Mouse (Mus musculus) cerebellum, adult (tissue): ENCODE measurements around the gene Dnaaf3.
A peak's percentile ranks its signal among the peaks of the same experiment; 100 is the strongest.

Experiments
- ATAC-seq: cut with Nextera tagmentation; 2 replicates; pipeline ENCODE4 v1.9.2; 2017; ENCODE audit warnings: mild to moderate bottlenecking, moderate library complexity, mixed read lengths; ENCODE audit not compliant: insufficient number of reproducible peaks, low FRiP score, low TSS enrichment

Dnaaf3 gene

DNA sequence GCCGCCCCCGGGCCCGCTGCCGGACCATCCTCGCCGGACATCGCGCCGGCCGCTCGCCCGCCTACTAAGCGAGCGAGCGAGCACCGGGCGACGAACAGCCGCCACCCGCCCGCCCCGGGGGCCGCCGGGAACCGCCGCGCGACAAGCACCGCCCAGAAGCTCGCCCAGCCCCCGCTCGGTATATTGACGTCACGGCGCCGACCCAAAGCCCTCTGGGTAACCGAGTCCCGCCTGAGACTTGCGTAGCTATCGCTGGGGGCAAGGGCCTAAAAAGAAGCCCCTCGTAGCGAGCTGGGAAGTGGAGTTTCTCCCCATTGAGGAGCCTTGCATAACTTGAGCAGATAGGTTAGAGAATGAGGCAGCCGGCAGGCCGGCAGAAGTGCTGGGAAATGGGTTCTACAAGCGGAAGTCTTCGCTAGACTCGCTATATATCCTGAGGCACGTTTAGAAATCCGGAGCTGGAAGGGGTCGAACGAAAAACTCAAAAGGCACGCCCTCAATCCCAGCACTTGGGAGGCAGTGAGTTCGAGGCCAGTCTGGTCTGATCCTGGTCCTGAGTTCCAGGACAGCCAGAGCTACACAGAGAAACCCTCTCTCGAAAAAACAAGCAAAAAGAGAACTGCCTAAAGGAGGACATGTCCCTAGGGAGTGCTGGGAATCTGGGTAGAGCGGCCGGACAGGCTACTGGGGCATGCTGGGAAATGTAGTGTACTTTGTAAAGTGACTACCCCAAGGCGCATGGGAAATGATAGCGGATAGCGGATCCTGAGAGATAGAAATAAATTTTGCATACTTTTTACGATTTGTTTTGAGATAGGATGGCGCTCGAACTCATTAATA, 30.5 kb downstream of the Dnaaf3 start, which contains the start of gene Ppp1r12c:
Gene Ppp1r12c (minus strand): TSS at position 123 of the 840 bp plus-strand sequence.
- ATAC-seq, result peak; percentile 81

DNA sequence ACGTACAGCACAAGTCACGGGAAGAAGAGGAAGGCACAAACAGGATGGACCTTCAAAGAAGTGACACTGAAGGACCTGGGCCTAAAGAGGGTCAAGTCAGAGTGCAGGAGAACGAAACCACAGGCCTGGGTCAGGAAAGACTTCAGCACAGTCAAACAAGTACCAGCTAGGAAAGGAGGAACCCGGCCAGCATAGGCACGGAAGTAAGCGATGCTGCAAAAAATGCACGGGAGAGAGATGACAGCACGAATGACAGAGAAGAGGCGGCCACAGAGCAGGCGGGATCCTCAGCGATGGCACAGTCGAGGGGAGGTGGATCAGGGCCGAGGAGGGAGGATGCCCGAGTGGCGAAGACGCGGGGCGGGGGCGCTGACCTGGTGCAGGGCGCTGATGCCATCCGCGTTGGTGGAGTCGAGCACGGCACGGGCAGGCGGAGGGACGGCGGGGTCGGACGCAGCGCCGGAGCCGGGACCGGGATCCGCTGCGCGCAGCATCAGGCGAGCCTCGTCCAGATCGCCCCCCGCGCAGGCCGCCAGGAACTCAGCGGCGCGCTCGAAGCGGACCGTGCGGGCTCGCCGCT, 31.3 kb downstream of the Dnaaf3 start:
- ATAC-seq, result peak; percentile 16; the same call in 1 of the 2 replicates

DNA sequence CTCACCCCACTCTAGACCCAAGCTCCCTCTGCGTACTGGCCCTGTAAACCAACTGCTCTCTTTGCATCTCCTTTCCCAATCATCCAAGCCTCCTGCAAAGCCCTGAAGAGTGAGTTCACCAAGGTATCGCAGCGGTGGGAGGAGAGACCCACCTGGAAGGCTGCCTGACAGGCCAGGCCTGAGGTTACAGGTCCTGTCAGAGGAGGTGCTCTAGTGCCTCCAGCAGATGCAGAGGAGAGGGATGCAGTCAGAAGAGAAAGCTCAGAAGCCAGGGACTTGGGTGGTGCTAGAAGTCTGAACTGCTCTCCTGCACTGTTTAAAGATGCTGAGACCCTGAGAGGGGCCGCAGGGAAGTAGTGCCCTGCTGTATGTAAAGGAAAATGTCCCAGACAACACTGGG, 33.2 kb downstream of the Dnaaf3 start:
- no peak for ATAC-seq

- ATAC-seq, result no peak
Observed at GRCm38 (mm10) chr7:4498251-4498650, 34.0 kb downstream of the Dnaaf3 start.

DNA sequence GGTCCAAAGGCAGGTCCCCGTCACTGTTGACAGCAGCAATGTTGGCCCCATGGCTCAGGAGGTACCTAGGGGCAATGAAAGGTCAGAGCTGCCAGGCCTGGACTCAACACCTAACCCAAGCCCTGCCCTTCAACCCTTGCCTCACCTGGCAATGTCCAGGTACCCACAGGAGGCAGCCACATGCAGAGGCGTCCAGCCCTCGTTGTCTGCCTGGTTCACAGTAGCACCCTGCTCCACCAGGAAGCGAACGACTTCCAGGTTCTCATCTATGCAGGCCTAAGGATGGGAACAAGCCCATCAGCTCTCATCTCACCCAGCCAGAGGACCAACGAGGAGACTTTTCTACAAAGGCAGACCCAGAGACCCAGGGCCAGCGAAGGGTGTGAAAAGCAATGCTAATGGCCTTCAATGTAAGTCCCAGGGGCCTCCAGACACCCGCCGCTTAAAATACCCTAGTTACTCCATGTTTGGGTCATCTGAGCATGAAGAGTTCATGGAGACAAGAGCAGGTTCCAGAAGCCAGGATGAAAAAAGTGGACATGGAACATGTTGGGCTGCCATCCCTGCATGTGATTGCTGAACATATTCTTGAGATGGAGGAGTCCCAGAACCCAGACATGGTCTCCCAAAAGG, 34.9 kb downstream of the Dnaaf3 start:
- no peak for ATAC-seq

GRCm38 (mm10) chr7:4496468-4496867, 35.8 kb downstream of the Dnaaf3 start:
- ATAC-seq, result no peak

GRCm38 (mm10) chr7:4493991-4494390, 38.3 kb downstream of the Dnaaf3 start:
- ATAC-seq, result no peak

- no peak for ATAC-seq
Observed at GRCm38 (mm10) chr7:4492284-4493224, 39.7 kb downstream of the Dnaaf3 start.

GRCm38 (mm10) chr7:4491308-4491707, 40.9 kb downstream of the Dnaaf3 start:
- ATAC-seq, result no peak

DNA sequence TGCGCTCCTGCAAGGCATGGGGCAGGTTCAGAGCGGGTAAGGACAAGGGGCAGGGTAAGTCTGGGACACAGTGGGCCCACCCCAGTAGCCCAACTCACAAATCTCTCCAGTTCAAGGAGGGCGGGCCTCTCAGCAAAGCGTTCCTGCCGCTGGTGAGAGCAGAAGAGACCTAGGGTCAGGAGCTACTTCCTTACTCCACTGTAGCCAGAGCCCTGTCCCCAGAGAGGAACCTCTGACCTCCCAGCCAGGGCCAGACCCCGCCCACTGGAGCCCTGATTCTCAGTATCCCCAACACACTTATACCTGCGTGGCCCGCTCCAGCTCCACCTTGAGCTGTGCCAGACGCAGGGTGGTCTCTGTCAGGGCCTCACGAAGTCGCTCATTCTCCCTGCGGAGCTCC, 50.0 kb downstream of the Dnaaf3 start:
- ATAC-seq, result no peak

- ATAC-seq, result no peak
Observed at GRCm38 (mm10) chr7:4479674-4480073, 52.6 kb downstream of the Dnaaf3 start.

DNA sequence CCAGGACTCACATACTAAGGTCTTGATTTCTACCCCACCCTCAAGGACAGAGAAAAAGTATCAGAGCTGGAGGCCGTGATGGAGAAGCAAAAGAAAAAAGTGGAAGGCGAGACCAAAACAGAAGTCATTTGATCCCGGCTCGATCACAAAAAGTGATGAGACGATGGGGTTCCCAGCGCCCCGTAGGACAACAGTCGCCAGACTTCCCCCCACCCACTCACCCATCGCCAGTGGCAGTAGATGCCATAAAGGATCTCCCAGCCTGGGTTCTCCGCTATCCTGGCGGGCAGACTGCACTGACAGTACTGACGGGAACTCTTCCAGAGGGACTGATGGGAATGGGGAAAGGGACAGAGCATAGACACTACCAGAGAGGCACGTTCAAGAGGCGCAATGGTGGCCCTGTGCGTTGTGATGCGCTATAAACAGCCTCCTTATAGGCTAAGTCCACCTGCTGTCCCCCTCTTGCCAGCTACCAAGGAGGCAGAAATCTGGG, 53.4 kb downstream of the Dnaaf3 start:
- ATAC-seq, result no peak

DNA sequence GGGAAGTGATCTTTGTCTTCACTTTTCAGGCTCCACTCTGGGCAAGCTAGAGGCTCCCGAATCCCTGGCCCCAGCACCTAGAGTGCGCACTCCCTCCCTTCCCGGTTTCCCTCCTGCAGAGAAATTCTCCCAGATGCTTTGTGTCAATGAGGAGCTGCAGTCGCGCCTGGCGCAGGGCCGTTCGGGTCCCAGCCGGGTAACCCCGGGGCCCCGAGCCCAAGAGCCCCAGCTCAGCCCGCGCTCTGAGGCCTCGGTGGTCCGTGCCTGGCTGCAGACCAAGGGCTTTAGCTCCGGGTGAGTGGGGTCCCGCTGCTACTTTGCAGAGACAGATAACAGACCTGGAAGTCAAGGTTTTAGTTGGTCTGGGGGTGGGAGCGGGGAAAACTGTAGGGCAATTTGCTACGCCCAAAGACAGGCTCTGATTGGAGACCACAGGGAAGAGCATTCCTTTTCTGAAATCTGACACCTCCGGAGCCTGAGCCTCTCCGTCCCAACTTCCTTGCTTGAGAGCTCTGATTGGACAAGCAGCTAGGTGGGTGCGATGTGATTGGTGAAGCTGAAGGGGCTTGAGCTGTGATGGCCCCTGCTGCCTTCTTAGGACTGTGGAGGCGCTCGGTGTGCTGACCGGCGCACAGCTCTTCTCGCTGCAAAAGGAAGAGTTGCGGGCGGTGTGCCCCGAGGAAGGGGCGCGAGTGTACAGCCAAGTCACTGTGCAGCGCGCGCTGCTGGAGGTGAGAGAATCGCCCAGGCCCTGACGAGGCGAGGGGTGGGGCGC, 54.0 kb downstream of the Dnaaf3 start:
- peak; percentile 87 for ATAC-seq

DNA sequence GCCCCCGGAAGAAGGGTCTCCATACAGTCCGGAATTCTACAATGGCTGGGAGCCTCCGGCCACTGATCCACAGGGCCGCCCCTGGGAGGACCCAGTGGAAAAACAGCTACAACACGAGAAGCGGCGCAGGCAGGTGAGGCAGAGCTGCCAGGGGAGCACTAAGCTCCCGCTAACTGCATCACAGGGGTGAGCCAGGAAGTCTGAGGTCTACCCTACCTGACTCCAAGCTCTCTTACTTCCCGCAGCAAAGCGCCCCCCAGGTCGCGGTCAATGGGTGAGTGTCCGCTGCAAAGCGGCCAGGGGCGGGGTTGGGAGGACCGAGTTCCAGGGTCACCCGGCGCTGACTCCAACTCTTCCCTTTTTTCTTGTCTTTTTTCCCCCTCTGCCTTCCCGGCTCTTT, 58.3 kb downstream of the Dnaaf3 start:
- ATAC-seq, result no peak
